Mouse (Mus musculus) R1 (cell line): Measurements from ENCODE around the gene Hoxa11.

Experiments used
- DNase-seq: peaks from one replicate; pipeline ENCODE4 v3.0.0-alpha.2; 2018; ENCODE audit warnings: low read depth, low spot score

Gene Hoxa11

GRCm38 (mm10) chr6:52232984-52233545 is 12.5 kb downstream of the Hoxa11 start:
- no peak for DNase-seq

DNA sequence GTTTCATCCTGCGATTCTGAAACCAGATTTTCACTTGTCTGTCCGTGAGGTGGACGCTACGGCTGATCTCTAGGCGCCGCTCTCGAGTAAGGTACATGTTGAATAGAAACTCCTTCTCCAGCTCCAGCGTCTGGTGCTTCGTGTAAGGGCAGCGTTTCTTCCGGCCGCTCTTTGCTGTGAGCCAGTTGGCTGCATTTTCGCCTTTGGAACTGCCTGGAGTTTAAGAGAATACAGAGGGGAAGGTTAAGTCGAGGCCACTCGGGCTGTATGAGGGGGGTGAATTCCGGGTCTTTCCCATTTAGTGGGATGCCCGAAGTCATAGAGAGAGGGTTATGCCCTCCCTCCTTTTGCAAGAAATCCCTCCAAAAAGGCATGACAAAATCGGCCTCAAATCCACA is 13.0 kb downstream of the Hoxa11 start:
- peak; percentile 83 for DNase-seq

- peak; percentile 52 for DNase-seq
These were observed 13.6 kb downstream of the Hoxa11 start for GRCm38 (mm10) chr6:52231885-52232567.

DNA sequence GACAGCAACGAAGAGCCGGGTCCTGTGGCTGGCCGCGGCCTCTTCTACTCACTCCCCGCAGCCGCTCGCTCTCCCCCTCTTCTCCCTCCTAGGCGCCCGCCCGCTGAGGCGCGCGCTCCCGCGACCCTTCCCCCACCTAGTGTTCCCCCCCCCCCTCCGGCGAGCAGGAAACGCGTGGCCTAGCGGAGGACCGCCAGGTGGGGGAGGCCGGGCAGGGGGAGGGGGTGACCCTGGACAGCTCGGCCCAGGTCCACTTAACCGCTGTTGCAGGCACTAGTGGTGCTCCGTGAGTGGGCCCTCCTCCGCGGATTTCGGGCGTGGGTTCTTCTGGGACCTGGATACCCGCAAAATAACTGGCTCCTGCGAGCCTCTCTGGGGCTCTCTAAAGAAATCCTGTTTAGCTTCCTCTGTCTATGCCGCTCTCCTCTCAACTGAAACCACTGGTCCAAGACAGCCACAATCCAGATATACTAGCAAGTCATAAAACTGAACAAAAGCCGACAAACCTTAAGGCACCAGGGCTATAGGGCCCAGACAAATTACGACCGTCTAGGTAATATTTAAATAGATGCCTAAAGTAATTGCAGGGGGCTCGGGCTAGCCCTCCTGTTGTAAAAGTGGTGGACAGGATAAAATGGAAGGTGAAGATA is 15.0 kb downstream of the Hoxa11 start, which contains the start of gene Hoxa9:
Gene Hoxa9, minus strand, starts transcription at position 574 of the 650 bp plus-strand sequence.
- DNase-seq, result peak; percentile 21

DNA sequence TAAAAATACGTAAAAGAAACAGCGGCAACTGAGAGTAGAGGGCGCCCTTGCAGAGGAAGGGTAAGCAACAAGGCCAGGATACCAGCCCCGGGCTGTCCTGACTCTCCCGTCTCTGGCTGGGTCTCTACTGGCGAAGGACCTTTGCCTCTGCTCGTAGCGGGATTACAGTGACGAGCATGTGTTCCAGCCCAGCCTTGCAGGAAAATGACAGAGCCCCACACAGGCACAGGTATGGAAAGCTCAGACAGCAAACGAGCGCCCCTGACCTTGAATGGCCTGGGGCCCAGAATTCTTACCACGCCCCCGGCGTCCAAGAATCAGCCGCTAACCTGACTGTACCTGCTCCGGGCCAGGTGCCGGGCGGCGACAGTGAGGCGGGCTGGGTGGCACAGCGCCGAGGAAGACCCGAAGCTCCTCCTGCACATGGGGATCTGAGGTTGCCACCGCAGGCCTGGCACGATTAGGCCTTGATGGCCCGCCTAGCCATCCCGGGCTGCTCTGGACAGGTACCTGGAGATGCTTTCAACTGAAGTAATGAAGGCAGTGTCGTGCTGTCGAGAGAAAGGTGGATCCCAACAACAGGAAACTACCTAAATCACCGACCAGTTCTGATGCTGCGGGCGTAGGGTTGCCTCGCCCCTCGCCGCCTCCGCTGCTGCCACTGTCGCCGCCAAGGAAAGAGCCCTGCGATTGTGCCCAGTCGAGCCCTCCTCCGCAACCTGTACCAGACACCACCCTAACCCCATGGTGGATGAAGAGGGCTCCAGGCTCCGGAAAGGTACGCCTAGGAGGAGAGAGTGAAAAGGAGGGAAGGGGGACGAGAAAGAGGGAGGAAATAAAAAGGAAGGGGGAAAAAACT is 15.8 kb downstream of the Hoxa11 start:
- DNase-seq, result peak; percentile 57

DNA sequence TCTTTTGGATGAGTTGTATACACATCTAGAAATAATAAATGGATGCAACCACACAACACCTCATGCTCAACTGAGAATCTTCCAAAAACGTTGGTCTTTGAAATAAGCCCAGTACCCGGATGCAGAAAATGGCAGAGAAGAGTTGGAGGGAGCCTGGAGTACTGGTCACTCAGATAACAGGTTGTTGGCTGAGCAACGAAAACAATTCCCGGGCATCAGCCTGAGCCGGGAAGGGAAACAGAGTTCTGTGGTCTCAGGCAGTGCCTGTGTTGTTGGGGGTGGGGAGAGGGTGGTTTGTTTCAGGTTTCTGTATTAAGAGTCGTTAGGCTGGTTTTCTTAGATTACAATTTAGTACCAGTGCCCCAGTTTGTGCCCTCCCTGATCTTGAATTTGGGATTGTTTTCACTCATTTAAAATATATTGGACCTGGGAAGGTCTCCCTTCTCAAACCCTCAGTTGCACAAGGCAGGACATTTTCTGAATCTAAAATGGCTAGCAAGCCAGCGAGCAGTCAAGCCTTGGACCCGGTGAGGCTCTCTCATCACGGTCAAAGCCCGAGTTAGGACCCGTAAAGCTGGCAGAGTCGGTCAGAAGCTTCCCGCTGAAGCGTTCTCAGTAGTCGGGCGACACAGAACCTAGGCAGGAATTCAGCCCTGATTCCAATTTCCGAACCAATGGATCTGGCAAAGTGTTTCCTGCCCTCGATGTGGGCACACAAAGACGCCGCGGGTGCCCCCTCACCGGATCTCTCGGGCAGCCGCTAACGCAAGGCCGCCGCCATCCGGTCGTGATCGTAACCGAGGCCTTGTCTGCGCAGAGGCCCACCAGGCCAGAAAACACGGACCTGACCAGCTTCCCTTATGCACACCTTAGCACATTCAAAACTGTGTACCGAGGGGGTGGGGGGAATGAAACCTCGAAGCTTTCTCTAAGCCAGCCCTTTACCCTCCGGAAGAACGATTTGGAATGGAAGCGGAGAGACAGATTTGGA is 16.8 kb downstream of the Hoxa11 start:
- peak; percentile 35 for DNase-seq

DNA sequence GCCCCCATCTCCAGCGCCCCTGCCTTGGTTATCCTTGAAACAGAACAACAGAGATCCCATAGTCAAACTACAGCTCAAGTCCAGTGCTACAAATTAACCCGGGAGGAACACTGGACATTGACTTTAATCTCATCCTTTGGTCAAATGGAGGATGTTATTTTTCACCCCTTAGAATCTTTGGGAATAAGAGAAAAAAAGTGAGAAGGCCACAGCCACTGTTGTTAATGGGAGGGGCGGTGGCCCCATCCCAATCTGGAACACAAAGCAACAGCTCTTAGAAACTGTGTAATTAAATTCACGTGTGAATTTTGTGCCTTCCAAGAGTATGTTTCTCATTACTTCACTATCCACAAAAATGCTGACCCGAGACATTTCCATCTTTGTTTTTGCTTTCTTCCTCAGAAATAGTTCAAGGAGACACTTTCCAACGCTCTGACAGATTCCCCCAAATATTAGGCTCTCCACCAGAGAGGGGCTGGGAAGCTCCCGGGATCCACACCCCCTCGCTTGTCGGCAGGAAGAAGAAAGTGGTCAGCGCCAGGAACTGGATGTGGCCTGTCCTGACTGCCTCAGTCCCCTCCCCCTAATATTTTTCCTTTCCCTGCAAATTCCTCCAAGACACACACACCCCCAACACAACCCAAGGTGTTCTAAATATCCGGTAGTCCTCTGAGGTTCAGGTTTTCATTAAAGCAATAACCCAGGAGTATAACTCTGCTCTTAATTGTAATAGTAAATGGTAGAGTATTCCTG is 18.0 kb downstream of the Hoxa11 start:
- DNase-seq, result no peak

- peak; percentile 27 for DNase-seq
These were observed 18.9 kb downstream of the Hoxa11 start for GRCm38 (mm10) chr6:52226569-52227257.

- peak; percentile 59 for DNase-seq
These were observed 19.7 kb downstream of the Hoxa11 start for GRCm38 (mm10) chr6:52225612-52226568.

DNA sequence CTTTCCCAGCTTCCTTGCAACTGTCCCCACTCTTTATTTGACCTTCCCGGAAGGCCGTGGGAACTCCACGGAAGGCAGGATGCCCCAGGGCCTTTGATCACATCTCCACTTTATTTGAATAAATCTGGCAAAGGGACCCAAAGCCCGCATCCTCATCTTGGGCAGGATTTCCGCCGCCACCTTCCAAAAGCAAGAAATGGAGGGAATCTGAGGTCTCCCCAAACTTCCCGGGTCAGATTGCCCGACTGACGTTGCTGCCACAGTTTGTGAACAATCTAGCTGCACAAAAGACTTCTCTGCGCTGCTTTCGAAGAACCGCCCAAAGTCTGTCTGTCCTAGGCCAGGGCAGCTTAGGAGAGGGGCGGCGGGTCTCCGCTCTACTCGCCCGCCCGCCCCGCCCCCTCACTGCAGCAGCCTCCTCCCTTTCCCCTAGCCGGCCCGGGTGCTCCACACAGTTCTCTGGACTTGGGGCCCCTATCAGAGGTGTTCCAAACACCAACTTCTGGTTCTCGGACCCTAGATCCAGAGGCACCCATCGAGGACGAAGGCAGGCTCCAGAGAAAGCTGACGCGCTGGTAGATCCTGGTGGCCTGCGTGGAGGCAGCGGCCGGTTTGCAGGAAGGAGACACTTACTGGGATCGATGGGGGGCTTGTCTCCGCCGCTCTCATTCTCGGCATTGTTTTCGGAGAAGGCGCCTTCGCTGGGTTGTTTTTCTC is 20.6 kb downstream of the Hoxa11 start:
- peak; percentile 71 for DNase-seq

DNA sequence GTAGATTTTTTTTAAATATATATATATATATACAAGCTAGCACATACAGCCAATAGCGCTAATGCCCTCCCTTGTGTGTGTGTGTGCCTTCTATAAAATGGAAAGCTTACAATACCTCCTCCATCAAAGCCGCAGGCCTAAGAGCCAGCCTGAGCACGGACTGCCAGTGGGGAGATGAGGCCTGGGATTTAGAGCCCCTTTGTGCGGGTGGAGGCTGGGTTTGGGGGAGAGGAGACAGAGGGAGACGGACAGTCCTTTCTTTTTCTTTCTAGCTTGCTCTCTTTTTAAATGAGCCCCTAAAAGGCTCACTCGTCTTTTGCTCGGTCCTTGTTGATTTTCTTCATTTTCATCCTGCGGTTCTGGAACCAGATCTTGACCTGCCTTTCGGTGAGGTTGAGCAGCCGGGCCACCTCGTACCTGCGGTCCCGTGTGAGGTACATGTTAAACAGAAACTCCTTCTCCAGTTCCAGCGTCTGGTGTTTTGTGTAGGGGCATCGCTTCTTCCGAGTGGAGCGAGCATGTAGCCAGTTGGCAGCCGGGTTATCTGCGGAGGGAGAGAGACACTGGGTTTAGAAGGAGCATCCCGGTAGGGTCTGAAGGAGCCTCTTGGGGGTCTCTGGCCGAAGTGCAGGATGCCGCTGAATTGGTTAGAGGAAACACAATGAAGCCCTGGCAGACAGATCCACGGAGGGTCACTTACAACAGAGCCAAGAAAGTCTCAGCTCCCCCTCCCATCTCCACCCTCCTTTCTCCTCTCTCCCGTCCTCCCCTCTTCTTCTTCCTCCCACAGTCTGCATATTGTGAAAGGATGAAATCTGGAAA is 21.5 kb downstream of the Hoxa11 start:
- DNase-seq, result peak; percentile 30

- DNase-seq, result no peak
These were observed 22.9 kb downstream of the Hoxa11 start for GRCm38 (mm10) chr6:52222729-52223128.

GRCm38 (mm10) chr6:52221993-52222685 is 23.5 kb downstream of the Hoxa11 start:
- peak; percentile 23 for DNase-seq

DNA sequence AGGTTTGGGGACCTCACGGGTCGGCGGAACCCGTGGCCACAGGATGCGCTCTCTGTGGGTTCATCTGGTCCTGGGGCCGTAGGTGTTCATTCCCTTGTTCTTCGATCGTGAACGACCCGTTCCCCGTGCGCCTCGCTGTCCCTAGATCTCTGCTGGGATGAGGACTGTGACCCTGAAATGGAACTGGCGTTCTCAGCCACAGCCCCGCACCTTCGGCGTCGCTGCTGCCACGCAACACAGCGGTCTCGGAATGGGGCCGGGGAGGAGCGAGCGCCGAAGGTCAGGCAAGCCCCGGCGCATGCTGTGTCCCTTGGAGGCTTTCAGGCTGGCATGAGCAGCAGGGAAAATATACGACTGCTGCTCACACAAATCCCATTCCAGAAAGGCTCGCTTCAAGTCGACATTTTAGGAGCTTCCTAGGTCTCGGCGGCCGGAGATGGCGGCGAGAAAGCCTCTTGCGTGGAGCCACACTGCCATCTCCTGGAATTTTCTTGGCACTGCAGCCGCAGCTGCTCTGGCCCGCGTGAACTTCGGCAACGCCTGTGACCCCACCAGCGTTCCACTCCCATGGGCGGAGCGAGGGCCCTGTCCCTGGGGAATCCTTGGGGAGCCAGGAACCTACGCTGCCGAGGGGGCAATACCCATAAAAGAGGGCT is 24.1 kb downstream of the Hoxa11 start, which contains the start of gene Hoxa7:
Gene Hoxa7, minus strand, starts transcription at position 518 of the 656 bp plus-strand sequence.
- peak; percentile 88 for DNase-seq

- DNase-seq, result no peak
These were observed 24.7 kb downstream of the Hoxa11 start for GRCm38 (mm10) chr6:52220865-52221310.
